Mouse (Mus musculus): ENCODE measurements around the gene Gm42878.
"Not testable (repeated sequence)": the region's sequence is repeated elsewhere in the genome, so short reads cannot be mapped to it uniquely, and the experiment has no call there.

The Gm42878 gene

GRCm38 (mm10) chr5:121537588-121537987 is 7.7 kb downstream of the Gm42878 start:
- DNase-seq (ENCODE audit: low read depth, low spot score): no peak
- H3K27me3 ChIP-seq (ENCODE audit: control insufficient read depth, insufficient read depth, low read length, poor library complexity, severe bottlenecking): no peaks in the 10 kb centered on the region
- H3K36me3 ChIP-seq (ENCODE audit: control insufficient read depth, insufficient read depth, low read length, poor library complexity, severe bottlenecking): peaks cover 14% of the 10 kb centered on the region; the same call in 1 of the 2 replicates

DNA sequence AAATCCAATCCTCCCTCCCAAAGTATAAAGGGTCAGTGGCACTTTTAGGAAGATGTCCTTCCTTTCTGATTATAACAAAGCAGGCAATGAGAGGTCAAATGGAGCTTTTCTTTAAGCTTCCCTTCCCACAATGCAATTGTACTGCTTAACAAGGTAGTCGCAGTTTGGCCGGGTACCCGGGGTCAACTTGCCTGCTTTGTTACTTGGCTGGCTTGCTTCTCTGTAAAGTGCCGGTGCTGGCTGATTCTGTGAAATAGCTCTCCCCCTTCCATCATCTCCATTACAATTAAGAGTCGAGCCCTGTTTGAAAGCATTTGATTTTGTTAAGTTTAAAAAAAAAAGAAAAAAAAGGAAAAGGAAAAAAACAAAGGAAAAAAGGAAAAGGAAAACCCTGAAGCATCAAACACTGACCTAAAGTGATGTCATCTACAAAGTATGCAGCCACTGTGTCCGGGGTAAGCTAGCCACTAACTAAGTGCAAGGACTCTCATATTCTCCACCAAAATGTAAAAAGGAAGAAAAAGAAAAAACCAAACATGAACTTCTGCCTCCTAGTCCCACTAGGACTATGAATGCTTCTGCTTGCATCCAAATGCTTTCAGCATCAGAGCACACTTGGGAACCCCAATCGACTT is 8.2 kb downstream of the Gm42878 start:
- no peaks in the 10 kb centered on the region for H3K27me3 ChIP-seq (ENCODE audit: control insufficient read depth, insufficient read depth, low read length, poor library complexity, severe bottlenecking)
- H3K36me3 ChIP-seq (ENCODE audit: control insufficient read depth, insufficient read depth, low read length, poor library complexity, severe bottlenecking): peaks cover 19% of the 10 kb centered on the region; the same call in 1 of the 2 replicates
- no peak for DNase-seq (ENCODE audit: low read depth, low spot score)

DNA sequence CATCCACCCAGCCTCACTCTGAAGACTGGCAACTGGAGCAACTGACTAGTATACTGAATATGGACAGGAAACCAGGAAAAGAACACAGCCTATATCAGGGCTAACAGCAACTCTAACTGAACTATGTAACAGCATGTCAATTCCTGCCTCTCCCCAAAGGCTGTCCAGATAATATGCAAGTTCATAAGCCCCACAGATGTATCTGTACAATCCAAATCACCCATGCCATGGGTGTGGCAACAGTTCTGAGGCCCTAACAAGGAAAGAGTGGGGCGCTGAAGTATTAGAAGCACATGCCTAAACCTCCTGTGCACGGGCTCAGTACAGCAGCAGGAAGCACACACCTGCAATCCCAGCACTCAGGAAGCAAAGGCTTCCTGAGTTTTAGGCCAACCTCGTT is 10.2 kb downstream of the Gm42878 start:
- Histone ChIP-seq H3K27me3 (ENCODE audit: control insufficient read depth, insufficient read depth, low read length, poor library complexity, severe bottlenecking) (no peaks in the 10 kb centered on the region), H3K36me3 (ENCODE audit: control insufficient read depth, insufficient read depth, low read length, poor library complexity, severe bottlenecking) (peaks cover 19% of the 10 kb centered on the region; the same call in 1 of the 2 replicates)
- no peak for DNase-seq (ENCODE audit: low read depth, low spot score)

- peak; percentile 58 for DNase-seq (ENCODE audit: low read depth, low spot score)
- H3K27me3 ChIP-seq (ENCODE audit: control insufficient read depth, insufficient read depth, low read length, poor library complexity, severe bottlenecking): no peaks in the 10 kb centered on the region
- H3K36me3 ChIP-seq (ENCODE audit: control insufficient read depth, insufficient read depth, low read length, poor library complexity, severe bottlenecking): peaks cover 19% of the 10 kb centered on the region; the same call in 1 of the 2 replicates
These were observed 10.8 kb downstream of the Gm42878 start for GRCm38 (mm10) chr5:121534521-121534920.

DNA sequence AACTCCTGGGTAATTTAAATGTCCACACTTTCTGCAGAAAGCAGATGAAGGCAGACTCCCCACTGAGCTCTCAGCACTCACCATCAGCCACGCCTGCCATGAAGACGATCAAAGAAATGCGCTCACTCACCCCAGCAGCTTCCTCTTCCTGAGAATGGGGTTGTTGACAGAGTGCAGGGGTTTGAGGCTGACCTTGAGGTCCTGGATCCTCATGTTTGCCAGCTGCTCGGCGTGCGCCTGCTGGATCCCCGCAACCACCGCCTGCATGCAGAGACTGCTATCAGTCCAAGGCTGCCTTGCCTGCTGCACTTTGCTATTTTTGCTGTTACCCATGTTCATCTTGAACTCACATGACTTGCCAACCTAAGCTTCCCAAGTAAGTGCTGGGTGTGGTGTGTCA is 18.3 kb downstream of the Gm42878 start:
- DNase-seq (ENCODE audit: low read depth, low spot score): no peak

DNA sequence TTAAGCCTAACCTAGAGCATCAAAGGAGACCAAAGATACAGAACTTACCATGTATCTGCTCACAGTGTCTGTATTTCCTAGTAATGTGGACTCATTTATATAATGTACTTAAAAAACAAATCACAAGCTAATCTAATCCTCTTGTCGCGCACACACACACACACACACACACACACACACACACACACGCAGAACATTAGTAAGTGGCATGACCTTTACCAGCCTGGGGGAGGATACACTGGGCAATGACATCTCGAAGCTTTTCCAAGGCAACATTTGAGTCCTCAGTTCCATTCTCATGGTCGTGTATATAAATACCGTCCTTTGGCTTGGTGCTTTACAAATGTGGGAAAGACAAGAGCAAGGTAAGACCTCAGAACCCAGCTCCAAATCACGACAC is 18.8 kb downstream of the Gm42878 start:
- DNase-seq (ENCODE audit: low read depth, low spot score): no peak
- H3K36me3 ChIP-seq (ENCODE audit: control insufficient read depth, insufficient read depth, low read length, poor library complexity, severe bottlenecking): peaks cover 18% of the 10 kb centered on the region
- H3K27me3 ChIP-seq (ENCODE audit: control insufficient read depth, insufficient read depth, low read length, poor library complexity, severe bottlenecking): no peaks in the 10 kb centered on the region

More for the DNA sequence above, 18.3 kb downstream of the Gm42878 start:
- no peaks in the 10 kb centered on the region for H3K27me3 ChIP-seq (ENCODE audit: control insufficient read depth, insufficient read depth, low read length, poor library complexity, severe bottlenecking)
- peaks cover 18% of the 10 kb centered on the region for H3K36me3 ChIP-seq (ENCODE audit: control insufficient read depth, insufficient read depth, low read length, poor library complexity, severe bottlenecking)

DNA sequence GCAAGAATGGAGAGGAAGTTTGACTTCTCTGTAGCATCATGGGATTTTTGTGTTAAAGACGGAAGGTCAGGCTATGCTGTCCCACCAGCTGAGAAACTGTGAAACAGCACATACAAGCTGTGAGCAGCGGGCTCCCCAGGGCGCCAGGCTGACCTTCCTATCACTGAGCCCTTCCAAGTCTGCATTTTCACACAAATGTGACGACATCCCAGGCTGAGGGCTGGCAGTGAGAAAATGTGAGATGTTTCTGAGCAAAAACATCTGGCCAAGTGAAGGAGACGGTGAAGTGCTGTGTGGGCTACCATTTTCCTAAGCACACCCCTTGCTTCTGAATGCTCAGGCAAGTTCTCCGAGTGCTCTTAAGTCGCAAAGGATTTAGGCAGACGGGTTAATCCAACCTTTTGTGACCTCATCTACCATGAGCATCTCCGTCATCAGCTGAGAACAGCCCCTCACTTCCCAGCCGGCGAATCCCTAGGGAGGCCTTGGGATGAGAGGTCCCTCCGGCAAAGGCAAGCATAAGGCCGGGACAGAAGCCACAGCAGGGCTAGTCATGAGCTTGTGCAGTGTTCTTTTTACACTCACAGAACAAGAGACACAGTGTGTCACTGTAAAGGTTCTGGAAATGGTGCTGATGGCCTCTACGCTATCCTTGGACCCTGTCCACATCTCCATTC is 19.4 kb downstream of the Gm42878 start:
- Histone ChIP-seq H3K36me3 (ENCODE audit: control insufficient read depth, insufficient read depth, low read length, poor library complexity, severe bottlenecking) (peaks cover 18% of the 10 kb centered on the region), H3K27me3 (ENCODE audit: control insufficient read depth, insufficient read depth, low read length, poor library complexity, severe bottlenecking) (no peaks in the 10 kb centered on the region)
- DNase-seq (ENCODE audit: low read depth, low spot score): no peak

GRCm38 (mm10) chr5:121519758-121520157 is 25.5 kb downstream of the Gm42878 start:
- DNase-seq (ENCODE audit: low read depth, low spot score); H3K36me3 ChIP-seq (ENCODE audit: control insufficient read depth, insufficient read depth, low read length, poor library complexity, severe bottlenecking); H3K27me3 ChIP-seq (ENCODE audit: control insufficient read depth, insufficient read depth, low read length, poor library complexity, severe bottlenecking): not testable (repeated sequence)

DNA sequence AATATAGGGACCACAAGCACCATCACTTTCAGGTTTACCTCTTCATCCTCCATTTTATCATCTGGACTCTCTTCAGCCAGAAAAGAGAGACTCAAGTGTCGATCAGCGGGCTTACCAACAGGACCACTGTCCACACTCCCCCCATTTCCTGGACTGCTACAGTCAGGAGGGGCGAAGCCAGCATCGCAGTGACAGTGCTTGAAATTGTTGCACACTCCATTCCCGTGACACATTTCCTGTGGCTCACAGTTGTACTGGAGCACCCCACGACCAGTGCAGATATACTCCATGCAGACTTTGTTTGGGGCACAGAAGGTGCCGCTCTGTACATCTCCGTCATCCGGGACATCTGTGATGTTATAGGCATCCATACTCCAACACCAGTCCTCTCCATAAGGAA is 26.3 kb downstream of the Gm42878 start:
- Histone ChIP-seq H3K36me3 (ENCODE audit: control insufficient read depth, insufficient read depth, low read length, poor library complexity, severe bottlenecking) (0 out of 2 replicates have a peak, but pooled peaks cover 2% of the 10 kb centered on the region), H3K27me3 (ENCODE audit: control insufficient read depth, insufficient read depth, low read length, poor library complexity, severe bottlenecking) (no peaks in the 10 kb centered on the region)
- DNase-seq (ENCODE audit: low read depth, low spot score): no peak

DNA sequence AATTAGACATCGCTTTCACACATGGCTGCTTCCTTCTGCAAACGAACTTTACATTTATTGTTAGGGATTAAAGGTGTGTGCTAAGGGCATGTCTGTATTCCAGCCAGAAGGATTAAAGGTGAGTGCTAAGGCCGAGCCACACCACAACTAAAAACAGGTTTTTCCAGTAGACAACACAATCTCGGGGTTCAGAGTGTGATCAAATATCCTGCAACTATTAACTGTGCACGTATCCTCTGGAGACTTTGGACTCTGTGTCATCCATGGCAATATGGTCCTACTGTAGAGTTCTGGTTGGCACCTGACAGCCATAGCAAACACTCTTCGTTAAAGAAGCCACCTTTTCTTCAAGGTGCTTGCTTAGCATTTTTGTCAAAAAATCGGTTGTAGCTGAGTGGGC is 35.3 kb downstream of the Gm42878 start:
- Histone ChIP-seq H3K27me3 (ENCODE audit: control insufficient read depth, insufficient read depth, low read length, poor library complexity, severe bottlenecking) (no peaks in the 10 kb centered on the region), H3K36me3 (ENCODE audit: control insufficient read depth, insufficient read depth, low read length, poor library complexity, severe bottlenecking) (no peaks in the 10 kb centered on the region)
- DNase-seq (ENCODE audit: low read depth, low spot score): no peak

DNA sequence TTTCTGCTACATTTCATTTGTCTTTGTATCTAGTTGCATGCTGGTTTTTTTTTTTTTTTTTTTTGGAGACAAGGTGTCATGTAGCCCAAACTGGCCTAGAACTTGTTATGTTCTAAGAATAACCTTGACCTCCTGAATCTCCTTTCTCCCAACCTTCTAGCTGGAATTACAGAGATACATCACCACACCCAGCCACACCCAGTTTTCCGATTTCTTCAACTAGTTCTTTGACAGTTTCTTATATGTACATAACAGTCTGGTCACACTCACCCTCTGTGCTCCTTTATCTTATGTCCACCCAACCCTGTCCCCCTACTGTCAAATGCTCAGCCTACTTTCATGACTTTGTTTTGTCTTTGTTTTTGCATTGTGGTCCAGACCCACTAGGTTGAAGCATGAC is 38.4 kb downstream of the Gm42878 start:
- no peak for DNase-seq (ENCODE audit: low read depth, low spot score)
- Histone ChIP-seq H3K36me3 (ENCODE audit: control insufficient read depth, insufficient read depth, low read length, poor library complexity, severe bottlenecking) (no peaks in the 10 kb centered on the region), H3K27me3 (ENCODE audit: control insufficient read depth, insufficient read depth, low read length, poor library complexity, severe bottlenecking) (no peaks in the 10 kb centered on the region)

GRCm38 (mm10) chr5:121503231-121503630 is 42.1 kb downstream of the Gm42878 start, which contains the start of gene Adam1b:
TSS of gene Adam1b (minus strand) at chr5:121503435.
- Histone ChIP-seq H3K36me3 (ENCODE audit: control insufficient read depth, insufficient read depth, low read length, poor library complexity, severe bottlenecking) (no peaks in the 10 kb centered on the region), H3K27me3 (ENCODE audit: control insufficient read depth, insufficient read depth, low read length, poor library complexity, severe bottlenecking) (no peaks in the 10 kb centered on the region)
- DNase-seq (ENCODE audit: low read depth, low spot score): no peak

- not testable (repeated sequence) for DNase-seq (ENCODE audit: low read depth, low spot score); H3K27me3 ChIP-seq (ENCODE audit: control insufficient read depth, insufficient read depth, low read length, poor library complexity, severe bottlenecking); H3K36me3 ChIP-seq (ENCODE audit: control insufficient read depth, insufficient read depth, low read length, poor library complexity, severe bottlenecking)
These were observed 43.8 kb downstream of the Gm42878 start for GRCm38 (mm10) chr5:121501424-121501996.

DNA sequence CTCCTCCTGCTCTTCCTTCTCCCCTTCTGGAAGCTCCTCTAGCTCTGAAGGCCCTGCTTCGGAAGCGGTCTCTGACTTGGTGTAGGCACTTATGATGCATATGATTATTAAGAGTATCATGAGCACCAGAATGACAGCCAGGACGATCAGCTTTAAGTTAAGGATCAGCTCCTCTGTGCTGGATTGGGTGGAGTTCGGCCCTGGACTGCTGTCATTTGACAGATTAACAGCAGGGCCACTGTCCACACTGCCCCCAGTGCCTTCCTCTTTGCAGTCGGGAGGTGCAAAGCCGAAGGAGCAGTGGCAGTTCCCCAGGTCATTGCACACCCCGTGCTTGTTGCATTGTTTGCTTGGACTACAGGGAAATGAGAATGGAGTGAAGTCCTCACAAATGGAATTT is 44.6 kb downstream of the Gm42878 start:
- no peaks in the 10 kb centered on the region for H3K36me3 ChIP-seq (ENCODE audit: control insufficient read depth, insufficient read depth, low read length, poor library complexity, severe bottlenecking)

GRCm38 (mm10) chr5:121493305-121493704 is 52.0 kb downstream of the Gm42878 start:
- no peaks in the 10 kb centered on the region for H3K36me3 ChIP-seq (ENCODE audit: control insufficient read depth, insufficient read depth, low read length, poor library complexity, severe bottlenecking)
- no peaks in the 10 kb centered on the region for H3K27me3 ChIP-seq (ENCODE audit: control insufficient read depth, insufficient read depth, low read length, poor library complexity, severe bottlenecking)
- DNase-seq (ENCODE audit: low read depth, low spot score): no peak

More for the DNA sequence above, 44.6 kb downstream of the Gm42878 start:
- no peaks in the 10 kb centered on the region for H3K27me3 ChIP-seq (ENCODE audit: control insufficient read depth, insufficient read depth, low read length, poor library complexity, severe bottlenecking)
- DNase-seq (ENCODE audit: low read depth, low spot score): no peak
